Mouse (Mus musculus) E14TG2a.4 (cell line): ENCODE data around the gene Pcsk6.

Experiments
- CTCF ChIP-seq: conservative IDR thresholded peaks from 2 replicates; pipeline ENCODE4 v1.5.1; 2014; ENCODE audit warnings: low read length
- NANOG ChIP-seq: IDR thresholded peaks from 2 replicates; pipeline ENCODE4 v1.6.1; 2014; ENCODE audit warnings: borderline replicate concordance, low read length, mixed read lengths

DNA sequence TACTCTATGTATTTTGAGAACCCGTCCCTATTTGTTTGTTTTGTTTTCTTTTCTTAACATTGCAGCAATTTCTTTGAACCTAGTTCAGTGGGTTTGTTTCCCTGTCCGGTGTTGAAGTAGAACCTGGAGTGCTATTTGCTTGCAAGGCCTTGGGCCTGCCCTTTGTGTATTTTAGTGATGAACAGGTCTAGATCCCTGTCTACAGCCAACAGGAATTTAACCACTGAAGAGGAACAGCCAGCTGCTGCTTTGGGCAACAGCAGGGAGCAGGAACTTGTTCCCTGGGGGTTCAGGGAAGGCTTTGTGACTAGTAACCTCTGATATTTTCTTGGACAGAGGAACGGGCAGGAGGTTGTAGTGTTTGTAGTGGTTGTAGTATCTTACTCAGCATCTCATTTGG is 15.1 kb downstream of the Pcsk6 start:
- no peak for TF ChIP-seq CTCF
- TF ChIP-seq NANOG = no peak
